Mouse (Mus musculus) E14TG2a.4 (cell line): ENCODE measurements at regions not wholly inside any gene's neighbourhood (a gene's known extent, or its start where the extent isn't known, plus 50 kb on each side); places are given as distances from the start of the nearest gene placed in this dataset.

Source experiments
- CTCF ChIP-seq: conservative IDR thresholded peaks from 2 replicates; pipeline ENCODE4 v1.5.1; 2014; ENCODE audit warnings: low read length
- POU5F1 ChIP-seq: IDR thresholded peaks from 2 replicates; pipeline ENCODE4 v1.6.1; 2014; ENCODE audit warnings: low read length, borderline replicate concordance

GRCm38 (mm10) chr2:51459486-51459885 is 167.8 kb upstream of the Tas2r134 start:
- TF ChIP-seq CTCF (no peak), POU5F1 (no peak)
